Mouse (Mus musculus): ENCODE measurements around the gene Gpr87. TPM values are rescaled to one million over a fixed set of nuclear protein-coding genes. Genes with fewer than 3 reads are reported as not detected.
A peak's percentile ranks its signal among the peaks of the same experiment; 100 is the strongest.

Gpr87 gene
- polyA plus RNA-seq, 1 experiment from 2014 or later = not detected

DNA sequence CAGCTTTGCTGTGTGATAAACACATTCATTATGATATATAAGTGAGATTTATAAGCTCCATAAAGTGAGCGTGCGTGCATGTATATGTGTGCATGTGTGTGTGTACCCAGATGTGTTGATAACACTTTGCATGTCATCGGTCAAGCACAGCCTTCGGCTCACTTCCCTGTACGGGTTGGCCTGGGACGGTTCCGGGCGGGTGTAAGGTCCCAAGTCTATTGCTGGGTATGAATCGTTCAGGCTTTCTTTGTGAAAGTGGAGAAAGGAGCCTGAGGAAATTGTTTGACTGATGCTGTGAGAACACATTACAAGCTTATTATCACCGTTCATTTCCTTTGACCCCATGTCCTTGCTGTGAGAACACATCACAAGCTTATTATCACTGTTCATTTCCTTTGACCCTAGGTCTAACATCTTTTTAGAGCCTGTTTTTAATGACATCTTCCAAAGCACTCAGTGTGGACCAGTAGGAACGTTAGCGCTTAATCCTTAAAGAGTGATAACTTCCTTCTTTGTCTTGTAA is 55.9 kb downstream of the Gpr87 start:
- 75% methylated on average over 12 of the region's 12 CpGs for WGBS (ENCODE audit: insufficient replicate concordance)
- Histone ChIP-seq H3K4me2 (ENCODE audit: low read depth, low read length) (no peak overlapping the region), H3K9ac (ENCODE audit: low read depth, low read length) (no peak overlapping the region), H3K36me3 (ENCODE audit: control insufficient read depth, insufficient read depth) (no peaks in the 10 kb centered on the region), H3K4me3 (ENCODE audit: low read depth, low read length) (no peak overlapping the region), H3K27ac (ENCODE audit: low read length) (no peak overlapping the region), H3K27me3 (ENCODE audit: control insufficient read depth, insufficient read depth, low read depth, low read length) (no peaks in the 10 kb centered on the region), H3K4me1 (ENCODE audit: control insufficient read depth, low read depth, low read length) (no peaks in the 10 kb centered on the region), H3K9me3 (replicated peaks; ENCODE audit: control insufficient read depth, low read length) (no peaks in the 10 kb centered on the region)
- ATAC-seq (ENCODE audit: low read depth) = no peak

DNA sequence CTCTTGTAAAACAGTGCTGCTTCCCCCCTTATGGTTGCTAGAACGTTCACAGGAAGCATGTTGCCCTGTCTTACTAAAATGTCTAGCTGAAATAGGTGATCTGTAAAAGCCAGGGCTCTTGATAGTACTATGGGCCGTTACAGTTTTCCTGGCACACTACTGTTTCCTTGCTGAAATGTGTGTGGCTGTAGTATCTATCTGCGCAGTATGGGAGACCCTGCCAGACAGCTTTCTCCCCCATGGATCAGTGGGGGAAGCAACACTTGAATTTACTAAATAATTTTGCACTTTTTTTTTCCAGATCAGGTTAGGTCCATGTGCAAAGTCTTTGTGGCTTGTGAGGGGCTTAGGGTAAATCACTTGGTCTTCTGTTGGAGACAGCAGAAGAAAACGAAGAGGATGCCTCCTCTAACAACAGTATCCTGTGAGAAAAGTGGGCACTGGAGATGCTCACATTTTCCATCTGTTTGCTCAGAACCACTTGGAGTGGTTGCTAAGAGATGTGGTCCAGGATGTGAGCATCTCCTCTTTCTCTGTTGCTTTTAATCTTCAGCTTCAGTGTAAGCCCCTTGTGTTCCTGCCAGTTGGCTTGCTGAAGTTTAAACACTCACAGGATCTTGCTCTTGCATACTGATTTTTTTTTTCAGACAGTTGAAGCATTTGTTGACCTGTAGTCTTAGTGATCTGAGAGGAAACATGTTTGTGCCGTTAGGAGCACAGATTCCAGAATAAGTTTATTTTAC is 58.8 kb downstream of the Gpr87 start:
- no peaks in the 10 kb centered on the region for H3K27me3 ChIP-seq (ENCODE audit: control insufficient read depth, insufficient read depth, low read depth, low read length)
- H3K9me3 ChIP-seq (replicated peaks; ENCODE audit: control insufficient read depth, low read length) = no peaks in the 10 kb centered on the region
- peaks cover 6% of the 10 kb centered on the region for H3K4me1 ChIP-seq (ENCODE audit: control insufficient read depth, low read depth, low read length)
- no peak overlapping the region for H3K4me3 ChIP-seq (ENCODE audit: low read depth, low read length)
- no peak overlapping the region for H3K27ac ChIP-seq (ENCODE audit: low read length)
- ATAC-seq (ENCODE audit: low read depth) = no peak
- no peak overlapping the region for H3K9ac ChIP-seq (ENCODE audit: low read depth, low read length)
- 59% methylated on average over 5 of the region's 5 CpGs for WGBS (ENCODE audit: insufficient replicate concordance)
- H3K36me3 ChIP-seq (ENCODE audit: control insufficient read depth, insufficient read depth) = no peaks in the 10 kb centered on the region
- no peak overlapping the region for H3K4me2 ChIP-seq (ENCODE audit: low read depth, low read length)

DNA sequence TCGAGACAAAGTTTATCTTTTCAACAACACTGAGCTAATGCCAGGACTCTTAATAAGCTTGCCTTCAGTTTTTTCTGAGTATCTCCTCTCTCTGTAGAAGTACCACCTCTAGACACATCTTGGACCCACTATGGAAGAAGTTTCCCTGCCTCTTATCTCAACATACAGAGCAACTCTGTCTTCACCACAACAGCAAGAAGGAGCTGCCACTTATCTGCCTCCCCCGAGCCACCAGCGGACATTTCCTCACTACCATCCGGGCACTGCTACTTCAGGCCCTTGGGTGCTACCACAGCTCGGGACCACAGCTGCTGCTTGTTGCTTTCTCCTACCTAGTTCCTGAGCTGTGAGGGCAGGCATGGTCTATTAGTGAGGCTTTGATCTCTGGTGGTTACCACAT is 61.7 kb downstream of the Gpr87 start:
- no peak overlapping the region for H3K27ac ChIP-seq (ENCODE audit: low read length)
- no peak overlapping the region for H3K9ac ChIP-seq (ENCODE audit: low read depth, low read length)
- H3K9me3 ChIP-seq (replicated peaks; ENCODE audit: control insufficient read depth, low read length) = no peaks in the 10 kb centered on the region
- H3K4me2 ChIP-seq (ENCODE audit: low read depth, low read length) = no peak overlapping the region
- H3K4me1 ChIP-seq (ENCODE audit: control insufficient read depth, low read depth, low read length) = peaks cover 8% of the 10 kb centered on the region
- peak; percentile 46; the same call in 1 of the 2 replicates for ATAC-seq (ENCODE audit: low read depth)
- H3K27me3 ChIP-seq (ENCODE audit: control insufficient read depth, insufficient read depth, low read depth, low read length) = no peaks in the 10 kb centered on the region
- H3K36me3 ChIP-seq (ENCODE audit: control insufficient read depth, insufficient read depth) = no peaks in the 10 kb centered on the region
- no peak overlapping the region for H3K4me3 ChIP-seq (ENCODE audit: low read depth, low read length)
- WGBS (ENCODE audit: insufficient replicate concordance) = 12% methylated on average over 5 of the region's 5 CpGs

DNA sequence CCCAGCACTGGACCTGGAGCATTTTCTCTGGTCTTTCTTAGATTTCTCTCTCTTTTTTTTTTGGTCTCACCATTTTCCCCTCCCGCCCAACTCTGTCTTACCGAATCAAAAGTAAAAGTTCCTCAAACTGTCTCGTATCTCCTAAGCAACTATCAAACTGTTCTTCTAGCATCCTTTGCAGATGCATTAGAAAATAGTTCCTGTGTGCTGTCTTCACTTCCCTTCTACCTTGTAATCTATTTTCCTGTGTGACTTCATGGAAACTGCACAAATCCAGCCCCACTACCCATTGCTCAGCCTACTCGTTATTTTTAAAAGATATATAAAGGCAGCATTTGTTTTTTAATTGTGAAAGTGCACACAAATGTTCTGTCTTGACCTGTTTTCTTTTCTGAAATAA is 62.9 kb downstream of the Gpr87 start:
- no peaks in the 10 kb centered on the region for H3K27me3 ChIP-seq (ENCODE audit: control insufficient read depth, insufficient read depth, low read depth, low read length)
- no peak overlapping the region for H3K4me2 ChIP-seq (ENCODE audit: low read depth, low read length)
- H3K9me3 ChIP-seq (replicated peaks; ENCODE audit: control insufficient read depth, low read length) = no peaks in the 10 kb centered on the region
- H3K27ac ChIP-seq (ENCODE audit: low read length) = no peak overlapping the region
- no peak overlapping the region for H3K9ac ChIP-seq (ENCODE audit: low read depth, low read length)
- H3K36me3 ChIP-seq (ENCODE audit: control insufficient read depth, insufficient read depth) = no peaks in the 10 kb centered on the region
- peaks cover 8% of the 10 kb centered on the region for H3K4me1 ChIP-seq (ENCODE audit: control insufficient read depth, low read depth, low read length)
- ATAC-seq (ENCODE audit: low read depth) = no peak
- WGBS (ENCODE audit: insufficient replicate concordance) = 40% methylated on average over 4 of the region's 4 CpGs
- no peak overlapping the region for H3K4me3 ChIP-seq (ENCODE audit: low read depth, low read length)

DNA sequence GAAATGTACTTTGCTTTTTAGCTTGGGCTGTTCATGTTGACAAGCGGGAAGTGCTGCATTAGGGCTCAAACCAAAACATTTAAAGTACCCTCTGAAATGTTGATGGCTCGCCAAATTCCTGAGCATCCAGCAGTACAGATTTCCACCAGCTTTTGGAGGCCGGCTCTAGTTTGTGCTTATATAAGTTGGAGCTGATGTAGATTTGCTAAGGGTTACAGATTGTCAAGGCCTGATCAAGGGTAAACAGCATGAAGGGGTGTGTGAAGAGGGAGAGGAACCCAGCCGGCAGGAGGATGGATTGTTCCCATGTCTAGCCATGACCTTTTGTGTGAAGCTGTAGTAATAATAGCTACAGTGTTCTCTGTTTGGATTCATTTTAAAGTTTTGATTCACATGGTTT is 63.8 kb downstream of the Gpr87 start:
- H3K27ac ChIP-seq (ENCODE audit: low read length) = peak overlapping the region; percentile 1
- H3K4me3 ChIP-seq (ENCODE audit: low read depth, low read length) = no peak overlapping the region
- no peak overlapping the region for H3K9ac ChIP-seq (ENCODE audit: low read depth, low read length)
- WGBS (ENCODE audit: insufficient replicate concordance) = 51% methylated on average over 4 of the region's 4 CpGs
- no peaks in the 10 kb centered on the region for H3K36me3 ChIP-seq (ENCODE audit: control insufficient read depth, insufficient read depth)
- peak; percentile 39 for ATAC-seq (ENCODE audit: low read depth)
- H3K4me2 ChIP-seq (ENCODE audit: low read depth, low read length) = peak overlapping the region; percentile 53; the same call in 1 of the 2 replicates
- no peaks in the 10 kb centered on the region for H3K9me3 ChIP-seq (replicated peaks; ENCODE audit: control insufficient read depth, low read length)
- no peaks in the 10 kb centered on the region for H3K27me3 ChIP-seq (ENCODE audit: control insufficient read depth, insufficient read depth, low read depth, low read length)
- H3K4me1 ChIP-seq (ENCODE audit: control insufficient read depth, low read depth, low read length) = peaks cover 8% of the 10 kb centered on the region

DNA sequence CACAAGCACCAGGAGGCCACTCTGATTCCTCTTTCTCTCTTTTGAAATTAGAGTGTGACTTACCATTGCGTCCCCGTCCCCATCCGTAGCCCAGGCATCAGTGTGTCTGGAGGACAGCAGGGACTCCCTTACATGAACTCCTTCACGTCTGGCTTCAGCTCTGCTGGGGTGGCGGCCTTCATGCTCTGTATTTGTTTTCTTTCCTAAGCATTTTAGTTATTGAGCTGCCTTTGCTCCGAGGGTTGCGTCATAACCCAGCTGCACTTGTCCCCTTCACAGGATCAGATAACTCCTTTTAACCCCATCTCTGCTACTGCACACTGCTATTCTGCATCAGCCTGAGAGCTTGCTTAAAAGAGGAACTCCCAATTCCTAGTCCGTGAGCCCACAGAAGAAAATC is 64.5 kb downstream of the Gpr87 start:
- no peaks in the 10 kb centered on the region for H3K27me3 ChIP-seq (ENCODE audit: control insufficient read depth, insufficient read depth, low read depth, low read length)
- peak overlapping the region; percentile 53 for H3K4me2 ChIP-seq (ENCODE audit: low read depth, low read length)
- WGBS (ENCODE audit: insufficient replicate concordance) = 15% methylated on average over 8 of the region's 8 CpGs
- no peaks in the 10 kb centered on the region for H3K36me3 ChIP-seq (ENCODE audit: control insufficient read depth, insufficient read depth)
- H3K9me3 ChIP-seq (replicated peaks; ENCODE audit: control insufficient read depth, low read length) = no peaks in the 10 kb centered on the region
- H3K4me3 ChIP-seq (ENCODE audit: low read depth, low read length) = peak overlapping the region; percentile 44
- ATAC-seq (ENCODE audit: low read depth) = peak; percentile 72
- H3K27ac ChIP-seq (ENCODE audit: low read length) = peak overlapping the region; percentile 69
- peaks cover 14% of the 10 kb centered on the region for H3K4me1 ChIP-seq (ENCODE audit: control insufficient read depth, low read depth, low read length)
- no peak overlapping the region for H3K9ac ChIP-seq (ENCODE audit: low read depth, low read length)

DNA sequence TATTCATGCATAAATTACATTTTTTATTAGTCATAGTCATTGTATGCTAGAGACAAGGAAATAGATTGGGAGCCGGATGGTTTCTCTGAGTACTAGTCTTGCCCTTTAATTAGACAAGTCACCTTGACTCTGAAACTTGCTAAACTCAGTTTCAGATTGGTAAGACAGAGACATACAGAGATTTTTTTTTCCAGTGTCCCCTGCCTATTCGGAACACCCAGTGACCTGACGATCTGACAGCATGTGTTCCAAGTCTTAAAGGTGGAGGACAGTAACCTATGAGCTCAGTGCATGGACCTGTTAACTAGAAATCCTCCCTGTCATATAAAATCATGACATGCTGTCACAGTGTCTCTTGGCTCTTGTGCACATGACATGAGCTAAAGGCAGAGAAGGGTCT is 65.4 kb downstream of the Gpr87 start:
- Histone ChIP-seq H3K9ac (ENCODE audit: low read depth, low read length) (no peak overlapping the region), H3K4me1 (ENCODE audit: control insufficient read depth, low read depth, low read length) (peaks cover 20% of the 10 kb centered on the region), H3K27ac (ENCODE audit: low read length) (no peak overlapping the region; the same call in 1 of the 2 replicates), H3K9me3 (replicated peaks; ENCODE audit: control insufficient read depth, low read length) (no peaks in the 10 kb centered on the region), H3K36me3 (ENCODE audit: control insufficient read depth, insufficient read depth) (no peaks in the 10 kb centered on the region), H3K4me3 (ENCODE audit: low read depth, low read length) (peak overlapping the region; percentile 31), H3K4me2 (ENCODE audit: low read depth, low read length) (peak overlapping the region; percentile 27; the same call in 1 of the 2 replicates), H3K27me3 (ENCODE audit: control insufficient read depth, insufficient read depth, low read depth, low read length) (no peaks in the 10 kb centered on the region)
- ATAC-seq (ENCODE audit: low read depth) = no peak
- 62% methylated on average over 3 of the region's 3 CpGs for WGBS (ENCODE audit: insufficient replicate concordance)

Other genes with a start within 250 kb of the Gpr87 start
- 0.37 and 0.73 TPM in 2 replicates for gene Med12l, start 189.3 kb downstream of the Gpr87 start, polyA plus RNA-seq (2015; fragmentation: Nextera tagmentation; extraction: Ambion mirVana)
- gene Gpr171, start 93.3 kb downstream of the Gpr87 start, polyA plus RNA-seq (2015; fragmentation: Nextera tagmentation; extraction: Ambion mirVana) = 0.73 and 0.84 TPM in 2 replicates
- gene P2ry14, start 41.5 kb downstream of the Gpr87 start, polyA plus RNA-seq (2015; fragmentation: Nextera tagmentation; extraction: Ambion mirVana) = 7.6 and 9.9 TPM in 2 replicates
- gene P2ry13, start 15.8 kb upstream of the Gpr87 start, polyA plus RNA-seq (2015; fragmentation: Nextera tagmentation; extraction: Ambion mirVana) = 3.4 and 3.7 TPM in 2 replicates
- 3.1 and 3.6 TPM in 2 replicates for gene P2ry12, start 67.8 kb upstream of the Gpr87 start, polyA plus RNA-seq (2015; fragmentation: Nextera tagmentation; extraction: Ambion mirVana)
- 0.55 and 0.76 TPM in 2 replicates for gene Igsf10, start 149.3 kb upstream of the Gpr87 start, polyA plus RNA-seq (2015; fragmentation: Nextera tagmentation; extraction: Ambion mirVana)